Mouse (Mus musculus): Measurements from ENCODE around the gene Adcy1. TPM values are rescaled to one million over a fixed set of nuclear protein-coding genes. Genes with fewer than 3 reads are reported as not detected.

Gene Adcy1
- total RNA-seq, 2 experiments from 2014 or later: 328 to 375 TPM

DNA sequence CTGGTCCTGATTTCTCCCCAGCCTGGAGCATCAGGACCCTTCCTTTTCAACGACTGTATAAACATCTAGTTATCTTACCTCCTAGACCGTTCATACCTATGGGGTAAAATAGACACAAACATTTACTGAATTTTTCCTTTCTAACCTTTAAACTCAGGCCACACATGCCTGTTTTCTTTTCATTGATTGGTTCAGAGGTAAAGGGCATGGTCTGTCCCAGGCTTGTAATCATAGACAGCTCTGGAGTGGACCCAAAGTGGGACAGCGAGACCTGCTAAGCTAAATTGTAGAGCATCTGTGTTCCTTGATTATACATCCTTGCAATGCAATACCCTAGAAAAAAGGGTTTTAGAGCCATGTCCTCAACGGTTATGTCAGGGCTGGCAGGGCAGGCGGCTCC, 70.4 kb downstream of the Adcy1 start:
- DNase-seq: no peak
- intact Hi-C loops (cut with DNase I): no loop called here

GRCm38 (mm10) chr11:7134319-7134718, 71.0 kb downstream of the Adcy1 start:
- no peak for DNase-seq
- intact Hi-C loops (cut with DNase I): no loop called here

DNA sequence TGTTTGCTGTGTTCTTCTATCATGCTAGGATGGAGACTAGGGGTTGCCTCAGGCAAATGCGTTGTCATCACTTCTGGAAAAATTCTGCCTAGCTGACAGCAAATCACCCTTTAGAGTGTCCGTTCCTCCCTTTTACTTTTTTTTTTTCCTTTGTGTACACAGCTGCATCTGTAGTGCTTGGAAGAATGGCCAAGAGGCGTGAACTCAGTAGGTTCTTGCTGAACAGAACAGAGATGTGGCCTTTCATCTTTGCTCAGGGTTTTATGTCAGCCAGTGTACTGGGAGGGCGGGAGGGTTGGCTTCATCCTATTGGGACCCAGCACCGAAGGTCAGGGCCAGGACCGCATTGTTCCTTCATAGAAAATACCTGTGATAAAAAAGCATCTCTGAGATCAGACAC, 72.0 kb downstream of the Adcy1 start:
- DNase-seq: no peak
- intact Hi-C loops (cut with DNase I): no loop called here

DNA sequence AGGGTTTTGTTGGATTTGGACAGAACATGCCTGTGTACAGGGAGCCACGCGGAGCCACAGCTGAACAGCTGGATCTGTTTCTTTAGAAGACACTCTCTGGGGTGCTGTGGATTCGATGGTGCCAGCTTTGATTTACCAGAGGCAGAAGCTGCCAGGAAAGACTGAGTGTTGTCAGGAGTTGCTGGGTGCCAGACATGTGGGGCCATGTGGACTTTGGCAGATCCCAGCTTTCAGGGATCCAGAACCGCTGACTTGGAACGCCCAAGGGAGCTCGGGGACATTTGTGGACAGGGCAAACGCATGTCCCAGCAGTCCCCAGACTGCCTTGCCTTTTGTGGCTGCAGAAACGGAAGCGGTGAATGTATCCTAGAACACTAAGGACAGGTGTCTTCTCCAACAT, 72.5 kb downstream of the Adcy1 start:
- peak; percentile 24 for DNase-seq
- intact Hi-C loops (cut with DNase I): no loop called here

GRCm38 (mm10) chr11:7136246-7136855, 73.1 kb downstream of the Adcy1 start:
- DNase-seq: peak; percentile 54
- intact Hi-C loops (cut with DNase I): no loop called here

GRCm38 (mm10) chr11:7138370-7138769, 75.1 kb downstream of the Adcy1 start:
- DNase-seq: no peak
- intact Hi-C loops (cut with DNase I): no loop called here

DNA sequence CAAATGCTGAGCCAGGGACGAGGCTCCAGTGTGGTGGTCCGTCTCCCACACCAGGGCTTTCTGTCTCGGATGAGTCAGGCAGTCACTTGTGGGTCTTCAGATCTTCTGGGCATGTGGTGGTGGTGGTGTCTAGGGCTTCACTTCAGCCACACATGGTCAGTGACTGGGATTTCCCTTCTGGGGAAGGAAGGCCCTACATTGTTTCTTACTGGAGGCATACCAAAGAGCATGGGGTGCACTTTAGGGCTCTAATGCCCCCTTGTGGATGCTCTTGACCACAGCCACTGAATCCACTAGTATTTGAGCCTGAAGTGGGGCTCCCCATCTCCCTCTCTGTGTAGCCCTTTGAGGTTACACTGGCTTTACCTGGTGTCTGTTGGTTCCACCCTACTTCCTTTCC, 77.2 kb downstream of the Adcy1 start:
- intact Hi-C loops (cut with DNase I): no loop called here
- DNase-seq: peak; percentile 43

DNA sequence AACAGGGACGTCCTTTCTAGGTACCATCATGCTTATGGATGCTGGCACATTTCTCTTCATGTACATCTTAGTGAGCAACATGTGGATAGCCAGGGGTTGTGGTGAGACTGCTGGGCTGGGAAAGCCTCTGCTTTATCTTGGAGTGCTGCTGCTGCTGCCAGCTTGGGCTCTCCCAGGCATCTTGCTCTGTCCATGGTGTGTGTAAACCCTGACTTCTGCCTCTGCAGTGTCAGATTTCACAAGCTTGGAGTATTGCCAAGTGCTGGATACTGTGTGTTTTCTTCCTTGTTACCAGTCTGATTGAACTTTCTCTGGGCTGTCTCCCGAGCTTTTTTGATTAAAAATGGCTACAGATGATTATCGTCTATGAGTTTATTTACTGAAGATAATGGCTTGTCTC, 79.4 kb downstream of the Adcy1 start:
- intact Hi-C loops (cut with DNase I): no loop called here
- DNase-seq: no peak

- intact Hi-C loops (cut with DNase I): no loop called here
- DNase-seq: no peak
Measured at GRCm38 (mm10) chr11:7144369-7144768, 81.1 kb downstream of the Adcy1 start.

- no peak for DNase-seq
- intact Hi-C loops (cut with DNase I): no loop called here
Measured at GRCm38 (mm10) chr11:7145221-7145620, 81.9 kb downstream of the Adcy1 start.

DNA sequence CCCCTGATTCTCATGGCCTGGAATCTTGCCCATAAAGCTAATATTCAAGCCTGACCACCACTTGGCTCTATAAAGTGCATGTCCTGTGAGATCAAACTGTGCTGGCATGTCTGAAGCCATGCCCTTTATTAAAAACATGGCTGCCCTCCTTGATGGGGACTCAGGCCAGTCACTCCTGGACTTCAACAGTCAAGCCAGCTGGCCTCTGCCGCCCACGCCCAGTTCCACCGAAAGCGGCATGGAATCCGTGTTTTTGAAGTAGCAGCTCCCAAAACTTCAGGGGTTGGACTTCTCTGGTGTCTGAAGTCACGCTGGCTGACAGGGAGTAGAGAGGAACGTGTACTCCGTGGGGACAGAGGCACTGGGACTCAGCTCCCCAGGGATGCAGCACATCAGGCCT, 84.2 kb downstream of the Adcy1 start:
- intact Hi-C loops (cut with DNase I): no loop called here
- DNase-seq: no peak

GRCm38 (mm10) chr11:7147945-7148344, 84.7 kb downstream of the Adcy1 start:
- intact Hi-C loops (cut with DNase I): no loop called here
- no peak for DNase-seq

DNA sequence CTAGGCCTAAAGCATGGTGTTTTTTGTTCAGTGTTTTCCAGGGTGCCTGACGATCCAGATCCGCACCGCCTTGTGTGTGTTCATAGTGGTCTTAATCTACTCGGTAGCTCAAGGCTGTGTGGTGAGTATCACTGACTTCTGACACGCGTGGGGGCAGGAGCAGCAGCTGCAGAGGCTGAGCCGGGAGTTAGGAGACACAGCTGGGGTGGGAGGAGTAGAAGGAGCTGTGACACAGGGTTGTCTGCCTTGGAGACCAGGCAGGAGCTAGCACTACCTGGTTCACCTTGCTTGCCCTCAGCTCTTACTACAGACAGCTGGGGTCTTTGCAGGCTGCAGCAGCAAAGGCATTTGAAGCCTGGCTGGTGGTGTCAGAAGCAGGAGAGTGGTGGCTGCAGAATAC, 86.2 kb downstream of the Adcy1 start:
- intact Hi-C loops (cut with DNase I): no loop called here
- DNase-seq: no peak

DNA sequence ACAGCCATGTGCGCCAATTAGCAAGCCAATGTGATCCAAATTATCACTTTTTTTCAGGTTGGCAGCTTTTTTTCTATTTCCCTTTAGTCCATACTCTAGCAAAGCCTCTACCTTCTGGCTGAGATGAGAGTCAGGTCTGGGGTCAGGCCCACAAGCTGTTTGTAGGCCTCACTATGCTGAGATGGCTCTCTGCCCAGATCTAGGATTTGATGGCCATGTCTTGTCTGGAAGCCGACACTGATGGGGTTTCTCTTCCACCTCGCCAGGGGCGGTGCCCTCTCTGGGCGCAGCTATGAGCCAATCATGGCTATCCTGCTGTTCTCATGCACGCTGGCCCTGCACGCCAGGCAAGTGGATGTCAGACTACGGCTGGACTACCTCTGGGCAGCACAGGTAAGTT, 87.2 kb downstream of the Adcy1 start:
- DNase-seq: peak; percentile 68

DNA sequence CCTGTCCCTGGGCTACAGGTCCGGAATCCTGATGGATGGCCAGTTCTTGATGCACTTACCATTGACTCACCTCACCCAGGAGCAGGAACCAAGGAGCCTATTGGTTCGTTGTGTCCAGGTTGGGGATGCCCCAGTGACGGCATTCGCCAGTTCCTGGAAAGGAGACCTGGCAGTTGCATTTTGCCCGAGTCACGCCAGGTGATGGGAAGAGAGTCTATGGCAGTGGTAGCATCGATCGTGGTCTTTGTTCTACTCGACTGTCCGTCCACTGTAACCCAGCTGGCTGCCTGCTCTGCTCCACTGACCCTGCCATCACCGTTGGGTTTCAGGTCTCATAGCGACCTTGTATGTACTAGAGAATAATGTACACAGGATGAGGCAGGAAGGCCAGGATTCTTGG, 89.1 kb downstream of the Adcy1 start:
- DNase-seq: no peak
- intact Hi-C loops (cut with DNase I): no loop called here

More for the DNA sequence above, 87.2 kb downstream of the Adcy1 start:
- intact Hi-C loops (cut with DNase I): no loop called here

DNA sequence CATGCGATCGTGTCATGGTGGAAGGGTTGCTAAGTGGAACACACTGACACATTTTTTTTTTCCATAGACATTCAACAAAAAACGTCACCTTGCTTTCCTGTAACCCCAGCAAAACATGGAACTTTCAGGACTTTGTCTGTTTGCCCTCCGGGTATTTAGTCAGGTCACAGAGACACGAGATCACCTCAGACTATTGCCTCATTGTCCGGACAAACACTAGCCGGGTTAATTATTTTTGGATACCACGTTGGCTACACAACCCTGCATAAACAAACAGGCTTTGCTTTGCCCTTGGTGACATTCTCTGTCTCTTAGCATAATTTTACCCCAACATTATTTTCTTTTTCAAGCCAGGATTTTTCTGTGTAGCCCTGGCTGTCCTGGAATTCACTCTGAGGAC, 89.8 kb downstream of the Adcy1 start:
- intact Hi-C loops (cut with DNase I): no loop called here
- DNase-seq: no peak

DNA sequence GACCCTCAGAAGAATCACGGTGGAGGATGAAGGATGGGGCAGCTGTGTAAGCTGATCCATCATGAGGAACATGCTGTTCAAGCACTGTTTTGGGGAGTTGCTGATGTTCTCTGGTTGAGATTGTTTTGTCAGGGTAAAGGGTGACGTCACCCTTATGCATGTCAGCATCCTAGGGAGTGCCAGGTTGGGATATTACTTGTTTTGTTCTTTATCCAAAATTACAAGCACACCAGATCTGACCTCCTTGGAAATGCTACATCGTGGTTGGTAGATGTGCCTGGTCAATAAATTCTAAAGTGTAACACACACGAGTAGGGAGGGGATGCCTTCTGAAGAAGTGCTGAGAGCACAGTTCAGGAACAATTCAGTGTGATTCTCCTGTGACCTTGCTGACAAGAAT, 93.1 kb downstream of the Adcy1 start:
- DNase-seq: no peak
- intact Hi-C loops (cut with DNase I): no loop called here

DNA sequence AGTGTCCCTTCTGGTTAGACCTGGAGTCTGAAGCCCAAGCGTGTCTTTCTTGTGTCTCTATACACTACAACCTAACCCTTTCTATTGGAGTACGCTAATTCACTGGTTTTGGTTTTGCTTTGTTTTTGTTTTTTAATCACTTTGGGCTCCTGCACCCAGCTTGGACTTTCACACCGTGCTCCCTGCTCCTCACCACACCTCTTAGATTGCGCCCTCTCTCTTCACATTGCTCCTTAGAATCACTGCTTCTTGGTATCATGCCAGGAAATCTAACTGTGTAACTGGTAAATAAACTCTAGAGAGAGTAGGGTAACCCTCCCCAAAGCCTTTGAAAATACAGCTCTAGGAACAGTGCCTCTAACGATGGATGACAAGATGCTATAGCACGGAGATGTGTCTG, 94.9 kb downstream of the Adcy1 start:
- intact Hi-C loops (cut with DNase I): no loop called here
- DNase-seq: no peak

DNA sequence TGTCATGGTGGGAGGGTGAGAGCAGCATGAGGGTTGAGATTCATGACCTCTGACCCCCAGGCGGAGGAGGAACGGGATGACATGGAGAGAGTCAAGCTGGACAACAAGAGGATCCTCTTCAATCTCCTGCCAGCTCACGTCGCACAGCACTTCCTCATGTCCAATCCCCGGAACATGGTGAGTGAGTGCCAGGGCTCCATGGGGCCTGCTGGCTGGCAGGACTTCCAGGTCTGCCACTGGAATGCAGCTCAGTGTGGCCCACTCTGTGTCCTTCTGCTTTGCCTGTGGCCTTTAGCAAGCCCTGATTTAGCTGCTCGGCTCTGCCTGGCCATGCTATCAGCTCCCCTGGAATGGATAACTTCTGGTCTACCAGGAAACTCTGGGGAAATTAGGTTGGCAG, 96.9 kb downstream of the Adcy1 start:
- DNase-seq: peak; percentile 46
- intact Hi-C loops (cut with DNase I): loop anchor here (10.0 kb wide), 1 partner anchor 505 kb away; the partner anchor contains the start of gene Ramp3

- DNase-seq: no peak
Measured at GRCm38 (mm10) chr11:7160637-7161101, 97.4 kb downstream of the Adcy1 start.

DNA sequence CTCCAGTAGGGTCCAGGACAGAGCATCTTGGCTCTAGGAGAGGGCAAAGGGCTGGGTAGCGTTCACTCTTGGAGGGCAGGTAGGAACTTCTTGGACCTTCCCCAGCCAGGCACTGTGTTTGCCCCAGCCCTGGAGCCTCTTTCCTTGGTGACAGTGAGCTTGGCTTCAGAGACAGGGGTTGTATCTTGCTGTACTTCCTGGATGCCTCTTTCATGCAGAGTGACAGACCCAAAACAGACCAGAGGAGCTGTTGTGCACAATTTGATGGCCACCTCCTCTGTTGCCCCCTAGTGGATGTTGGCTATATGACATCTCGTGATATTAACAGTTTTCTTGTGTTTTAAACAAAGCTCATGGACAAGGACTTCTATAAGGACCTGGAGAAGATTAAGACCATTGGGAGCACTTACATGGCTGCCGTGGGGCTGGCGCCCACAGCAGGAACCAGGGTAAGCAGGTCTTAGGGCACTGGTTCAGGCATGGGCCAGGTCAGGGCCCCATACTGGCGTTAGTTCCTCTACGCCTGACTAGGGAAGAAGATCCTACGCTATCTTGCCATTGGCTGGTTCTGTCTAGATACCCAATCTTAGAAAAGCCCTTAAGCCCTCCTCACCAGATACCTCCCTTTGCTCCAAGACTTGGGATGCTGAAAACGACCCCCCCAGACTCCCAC, 98.3 kb downstream of the Adcy1 start:
- intact Hi-C loops (cut with DNase I): loop anchor here (10.0 kb wide), 1 partner anchor 507 kb away; the partner anchor contains the start of gene Ramp3
- peak; percentile 29 for DNase-seq

More at GRCm38 (mm10) chr11:7160637-7161101, 97.4 kb downstream of the Adcy1 start:
- intact Hi-C loops (cut with DNase I): loop anchor here (10.0 kb wide), 1 partner anchor 506 kb away; the partner anchor contains the start of gene Ramp3

DNA sequence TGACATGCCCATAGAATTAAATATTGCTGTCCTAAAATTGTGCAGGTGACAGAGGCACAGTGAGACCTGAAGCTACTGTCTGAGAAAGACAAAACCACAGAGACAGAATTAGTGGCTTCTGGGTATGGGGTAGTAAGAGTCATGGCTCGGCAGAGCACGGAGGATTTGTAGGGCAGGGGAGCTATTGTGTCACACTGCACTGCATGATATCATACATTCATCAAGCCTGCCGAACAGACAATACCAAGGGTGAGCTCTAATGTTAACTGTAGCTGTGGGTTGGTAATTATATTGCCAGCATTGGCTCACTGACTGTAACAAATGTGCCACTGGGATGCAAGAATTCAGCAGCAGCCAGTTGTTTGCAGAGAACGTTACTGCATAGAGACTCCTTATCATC, 101.1 kb downstream of the Adcy1 start:
- DNase-seq: no peak
- intact Hi-C loops (cut with DNase I): loop anchor here (10.0 kb wide), 1 partner anchor 510 kb away; the partner anchor contains the start of gene Ramp3
